Mouse (Mus musculus) heart, embryonic 11.5 days (tissue): ENCODE data around the gene Cmtm3. TPM values are rescaled to one million over a fixed set of nuclear protein-coding genes. Genes with fewer than 3 reads are reported as not detected.

Experiments
- ATAC-seq: fragments of 200-750 bp; cut with Nextera tagmentation; replicated peaks from 2 replicates; pipeline ENCODE4 v1.8.0; 2017; ENCODE audit warnings: moderate library complexity; ENCODE audit not compliant: insufficient number of reproducible peaks, low FRiP score, low TSS enrichment
- H3K27ac ChIP-seq: fragments of 300-500 bp; sonication (generic); 2 replicates; pipeline ENCODE4 v1.5.1; 2014; ENCODE audit warnings: mild to moderate bottlenecking, low read depth, low read length
- H3K27me3 ChIP-seq: fragments of 300-500 bp; sonication (generic); 2 replicates; pipeline ENCODE4 v1.6.1; 2014; ENCODE audit warnings: mild to moderate bottlenecking, low read length, mixed read lengths; ENCODE audit not compliant: control insufficient read depth, insufficient read depth
- H3K36me3 ChIP-seq: fragments of 300-500 bp; sonication (generic); 2 replicates; pipeline ENCODE4 v1.6.1; 2014; ENCODE audit warnings: mild to moderate bottlenecking, low read length, moderate library complexity, mixed read lengths; ENCODE audit not compliant: control insufficient read depth, insufficient read depth
- H3K4me1 ChIP-seq: fragments of 300-500 bp; sonication (generic); 2 replicates; pipeline ENCODE4 v1.6.1; 2014; ENCODE audit warnings: low read length; ENCODE audit not compliant: control insufficient read depth, insufficient read depth
- H3K4me2 ChIP-seq: fragments of 300-500 bp; sonication (generic); 2 replicates; pipeline ENCODE4 v1.6.1; 2014; ENCODE audit warnings: mild to moderate bottlenecking, moderate library complexity
- H3K4me3 ChIP-seq: fragments of 300-500 bp; sonication (generic); 2 replicates; pipeline ENCODE4 v1.5.1; 2014; ENCODE audit warnings: low read depth, low read length
- H3K9ac ChIP-seq: fragments of 300-500 bp; sonication (generic); 2 replicates; pipeline ENCODE4 v1.6.1; 2014; ENCODE audit warnings: mild to moderate bottlenecking, low read depth, low read length, moderate library complexity
- H3K9me3 ChIP-seq: fragments of 300-500 bp; sonication (generic); replicated peaks from 2 replicates; pipeline ENCODE4 v1.6.1; 2016; ENCODE audit warnings: low read length; ENCODE audit not compliant: control insufficient read depth
- WGBS: fragments of 180-500 bp; shearing (Covaris S2); extraction: QIAGEN DNeasy Blood & Tissue Kit; methylation state at CpG from one replicate; pipeline ENCODE4 v1.1.7; 2014; ENCODE audit not compliant: insufficient replicate concordance; 5-methylcytosine and 5-hydroxymethylcytosine counted together
- polyA plus RNA-seq: library from polyadenylated mRNA; unstranded; fragments of >200 nt; fragmentation: Nextera tagmentation; extraction: Ambion mirVana; gene quantifications from 2 replicates; pipeline ENCODE4 v1.2.1, GENCODE M21; 2014

Cmtm3 gene
- polyA plus RNA-seq, 1 experiment from 2014 or later = 106 TPM

GRCm38 (mm10) chr8:104348971-104349370, 9.8 kb downstream of the Cmtm3 start:
- H3K4me1 ChIP-seq = 0 out of 2 replicates have a peak, but pooled peaks cover 6% of the 10 kb centered on the region
- H3K27me3 ChIP-seq = no peaks in the 10 kb centered on the region
- H3K4me3 ChIP-seq = no peak overlapping the region
- no peak overlapping the region; the same call in 1 of the 2 replicates for H3K27ac ChIP-seq
- H3K4me2 ChIP-seq = no peak overlapping the region
- peak overlapping the region; percentile 11; the same call in 1 of the 2 replicates for H3K9ac ChIP-seq
- H3K9me3 ChIP-seq = no peaks in the 10 kb centered on the region
- WGBS = 54% methylated on average over 5 of the region's 5 CpGs
- H3K36me3 ChIP-seq = peaks cover 4% of the 10 kb centered on the region; the same call in 1 of the 2 replicates
- no peak for ATAC-seq

DNA sequence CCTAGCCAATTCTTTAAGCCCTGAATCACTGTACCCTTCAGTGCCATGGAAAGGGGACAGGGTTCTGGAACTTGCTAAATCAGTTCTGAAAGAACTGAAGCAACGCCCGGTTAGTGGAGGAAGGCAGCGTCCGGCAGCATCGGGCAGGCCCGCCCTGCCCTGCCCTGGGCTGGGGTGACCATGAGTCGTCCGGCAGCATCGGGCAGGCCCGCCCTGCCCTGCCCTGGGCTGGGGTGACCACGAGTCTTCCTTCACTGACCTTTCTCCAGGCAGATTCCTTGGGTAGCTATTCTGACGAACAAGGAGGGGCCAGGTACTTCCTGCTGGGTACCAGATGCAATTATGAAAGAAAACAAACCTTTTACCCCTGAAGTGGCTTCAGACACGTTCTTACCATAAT, 10.8 kb downstream of the Cmtm3 start:
- 0 out of 2 replicates have a peak, but pooled peaks cover 6% of the 10 kb centered on the region for H3K4me1 ChIP-seq
- peaks cover 9% of the 10 kb centered on the region; the same call in 1 of the 2 replicates for H3K36me3 ChIP-seq
- H3K4me3 ChIP-seq = no peak overlapping the region
- no peak overlapping the region for H3K27ac ChIP-seq
- H3K27me3 ChIP-seq = no peaks in the 10 kb centered on the region
- no peak for ATAC-seq
- no peak overlapping the region for H3K4me2 ChIP-seq
- WGBS = 80% methylated on average over 12 of the region's 13 CpGs
- H3K9me3 ChIP-seq = no peaks in the 10 kb centered on the region
- H3K9ac ChIP-seq = no peak overlapping the region

GRCm38 (mm10) chr8:104353186-104353585, 14.0 kb downstream of the Cmtm3 start:
- 0 out of 2 replicates have a peak, but pooled peaks cover 5% of the 10 kb centered on the region for H3K36me3 ChIP-seq
- no peaks in the 10 kb centered on the region for H3K9me3 ChIP-seq
- 58% methylated on average over 5 of the region's 5 CpGs for WGBS

DNA sequence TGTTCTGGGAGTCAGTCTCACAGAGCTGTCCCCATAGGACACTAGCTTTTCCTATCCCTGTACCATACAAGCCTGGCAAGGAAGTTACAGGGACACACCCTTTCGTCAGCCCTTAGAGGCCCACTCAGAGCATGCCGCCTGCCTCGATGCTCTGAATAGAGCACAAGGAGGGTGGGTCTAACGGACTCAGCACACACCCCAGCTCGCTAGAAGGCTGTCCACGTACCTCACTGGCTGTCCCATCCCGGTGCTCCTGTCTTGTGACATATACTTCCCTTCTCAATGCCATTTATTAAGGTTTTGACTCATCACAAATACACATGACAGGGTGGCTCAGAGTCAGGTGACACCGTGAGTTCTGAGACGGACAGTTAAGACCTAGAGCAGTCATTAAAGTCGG, 15.3 kb downstream of the Cmtm3 start:
- H3K4me1 ChIP-seq = no peaks in the 10 kb centered on the region
- ATAC-seq = no peak
- H3K9ac ChIP-seq = no peak overlapping the region
- H3K27me3 ChIP-seq = no peaks in the 10 kb centered on the region
- no peaks in the 10 kb centered on the region for H3K9me3 ChIP-seq
- 91% methylated on average over 10 of the region's 10 CpGs for WGBS
- no peak overlapping the region for H3K4me3 ChIP-seq
- H3K4me2 ChIP-seq = no peak overlapping the region
- H3K27ac ChIP-seq = no peak overlapping the region
- H3K36me3 ChIP-seq = 0 out of 2 replicates have a peak, but pooled peaks cover 5% of the 10 kb centered on the region

More at GRCm38 (mm10) chr8:104353186-104353585, 14.0 kb downstream of the Cmtm3 start:
- no peak overlapping the region for H3K4me3 ChIP-seq
- H3K9ac ChIP-seq = no peak overlapping the region
- no peak for ATAC-seq
- no peak overlapping the region for H3K27ac ChIP-seq
- H3K4me1 ChIP-seq = 0 out of 2 replicates have a peak, but pooled peaks cover 6% of the 10 kb centered on the region
- no peaks in the 10 kb centered on the region for H3K27me3 ChIP-seq
- no peak overlapping the region for H3K4me2 ChIP-seq

- H3K27me3 ChIP-seq = no peaks in the 10 kb centered on the region
- H3K27ac ChIP-seq = no peak overlapping the region
- H3K4me1 ChIP-seq = no peaks in the 10 kb centered on the region
- 0 out of 2 replicates have a peak, but pooled peaks cover 5% of the 10 kb centered on the region for H3K36me3 ChIP-seq
- H3K9me3 ChIP-seq = no peaks in the 10 kb centered on the region
- WGBS = 77% methylated on average over 3 of the region's 3 CpGs
- H3K4me3 ChIP-seq = no peak overlapping the region
- ATAC-seq = no peak
- no peak overlapping the region for H3K9ac ChIP-seq
- no peak overlapping the region for H3K4me2 ChIP-seq
Observed at GRCm38 (mm10) chr8:104358637-104359036, 19.4 kb downstream of the Cmtm3 start.

- no peak for ATAC-seq
- Histone ChIP-seq H3K9me3 (no peaks in the 10 kb centered on the region), H3K27me3 (no peaks in the 10 kb centered on the region), H3K27ac (no peak overlapping the region), H3K4me1 (no peaks in the 10 kb centered on the region), H3K4me2 (no peak overlapping the region), H3K36me3 (0 out of 2 replicates have a peak, but pooled peaks cover 1% of the 10 kb centered on the region), H3K9ac (no peak overlapping the region), H3K4me3 (no peak overlapping the region)
- 70% methylated on average over 15 of the region's 15 CpGs for WGBS
Observed at GRCm38 (mm10) chr8:104359778-104360456, 20.7 kb downstream of the Cmtm3 start.

DNA sequence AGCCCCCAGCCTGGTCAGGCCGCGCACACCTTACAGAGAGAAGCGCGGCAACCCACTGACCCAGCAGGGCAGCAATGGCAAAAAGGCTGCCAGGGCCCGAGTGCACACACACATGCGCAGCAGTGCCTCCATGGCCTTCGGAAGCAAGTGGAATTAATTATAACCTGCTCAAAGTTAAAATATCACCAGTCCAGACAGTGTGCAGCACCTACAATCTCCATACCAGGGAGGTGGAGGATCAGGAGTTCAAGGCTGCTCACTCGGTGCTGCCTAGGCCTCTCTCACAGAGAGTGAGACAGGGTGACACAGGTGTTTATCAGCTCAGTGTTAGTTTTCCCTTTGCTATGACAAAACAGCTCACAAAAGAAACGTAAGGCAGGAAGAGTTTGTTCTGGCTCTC, 26.5 kb downstream of the Cmtm3 start:
- Histone ChIP-seq H3K27me3 (no peaks in the 10 kb centered on the region), H3K9me3 (peaks cover 6% of the 10 kb centered on the region; the same call in 1 of the 2 replicates), H3K9ac (no peak overlapping the region), H3K36me3 (no peaks in the 10 kb centered on the region), H3K4me3 (no peak overlapping the region), H3K27ac (no peak overlapping the region), H3K4me1 (no peaks in the 10 kb centered on the region), H3K4me2 (no peak overlapping the region)
- ATAC-seq = no peak
- WGBS = 91% methylated on average over 9 of the region's 9 CpGs

GRCm38 (mm10) chr8:104367398-104367797, 28.2 kb downstream of the Cmtm3 start:
- Histone ChIP-seq H3K4me2 (no peak overlapping the region), H3K27me3 (no peaks in the 10 kb centered on the region), H3K4me1 (no peaks in the 10 kb centered on the region), H3K36me3 (no peaks in the 10 kb centered on the region), H3K9me3 (peaks cover 6% of the 10 kb centered on the region; the same call in 1 of the 2 replicates), H3K9ac (no peak overlapping the region), H3K4me3 (no peak overlapping the region), H3K27ac (no peak overlapping the region)
- WGBS = 71% methylated on average over 5 of the region's 5 CpGs
- no peak for ATAC-seq

DNA sequence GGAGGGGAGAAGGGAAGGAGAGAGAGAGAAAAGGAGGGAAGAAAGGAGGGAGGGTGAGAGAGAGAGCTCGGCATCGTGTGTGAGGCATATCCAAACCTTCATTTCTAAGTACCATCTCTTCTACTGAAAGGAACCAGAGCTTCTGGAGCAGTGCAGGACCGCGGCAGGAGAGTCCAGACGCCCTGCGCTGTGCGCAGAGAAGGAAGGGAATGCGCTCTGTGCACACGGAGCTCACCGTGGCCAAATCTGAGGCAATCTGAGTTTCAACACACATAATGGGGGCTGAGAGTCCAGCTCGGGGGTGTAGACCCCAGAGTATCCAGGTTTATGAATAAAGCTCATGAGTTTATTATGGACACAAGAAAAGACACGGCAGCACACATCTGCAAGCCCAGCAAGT, 30.4 kb downstream of the Cmtm3 start:
- no peak overlapping the region for H3K27ac ChIP-seq
- H3K4me3 ChIP-seq = no peak overlapping the region
- no peak overlapping the region for H3K4me2 ChIP-seq
- H3K4me1 ChIP-seq = peaks cover 3% of the 10 kb centered on the region
- H3K36me3 ChIP-seq = no peaks in the 10 kb centered on the region
- ATAC-seq = no peak
- H3K9ac ChIP-seq = no peak overlapping the region
- no peaks in the 10 kb centered on the region for H3K27me3 ChIP-seq
- 83% methylated on average over 12 of the region's 12 CpGs for WGBS
- peaks cover 6% of the 10 kb centered on the region; the same call in 1 of the 2 replicates for H3K9me3 ChIP-seq
